Mouse (Mus musculus) activated CD4-positive, CD25-positive, alpha-beta regulatory T cell, adult 4 months (primary cell): ENCODE measurements around the gene Erich4. TPM values are rescaled to one million over a fixed set of nuclear protein-coding genes. Genes with fewer than 3 reads are reported as not detected.

ENCODE experiments used
- ATAC-seq: one replicate; pipeline ENCODE4 v1.8.0; 2017
- polyA plus RNA-seq, 2 experiments: library from polyadenylated mRNA; unstranded; fragments of 100-300 nt; shearing (Covaris generic); gene quantifications; one replicate each; pipeline ENCODE4 v1.2.1; 2017

Erich4 gene
- not detected for polyA plus RNA-seq

DNA sequence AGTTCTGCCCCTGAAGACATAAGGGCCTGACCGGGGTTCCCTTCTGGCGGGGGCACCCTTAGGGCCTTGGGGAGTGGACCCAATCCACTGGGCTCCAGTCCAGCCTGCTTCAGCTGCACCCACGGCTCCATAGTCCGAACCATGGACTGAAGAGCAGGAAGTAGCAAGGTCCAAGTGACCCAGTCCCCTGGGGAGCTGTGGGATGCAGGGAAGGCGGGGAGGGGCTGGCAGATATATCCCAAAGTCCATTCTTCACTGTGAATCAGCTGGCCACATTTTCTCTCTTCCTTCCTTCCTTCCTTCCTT, at the start of gene Erich4:
Gene Erich4, minus strand, starts transcription at position 187 of the 306 bp plus-strand sequence.
- ATAC-seq = no peak

DNA sequence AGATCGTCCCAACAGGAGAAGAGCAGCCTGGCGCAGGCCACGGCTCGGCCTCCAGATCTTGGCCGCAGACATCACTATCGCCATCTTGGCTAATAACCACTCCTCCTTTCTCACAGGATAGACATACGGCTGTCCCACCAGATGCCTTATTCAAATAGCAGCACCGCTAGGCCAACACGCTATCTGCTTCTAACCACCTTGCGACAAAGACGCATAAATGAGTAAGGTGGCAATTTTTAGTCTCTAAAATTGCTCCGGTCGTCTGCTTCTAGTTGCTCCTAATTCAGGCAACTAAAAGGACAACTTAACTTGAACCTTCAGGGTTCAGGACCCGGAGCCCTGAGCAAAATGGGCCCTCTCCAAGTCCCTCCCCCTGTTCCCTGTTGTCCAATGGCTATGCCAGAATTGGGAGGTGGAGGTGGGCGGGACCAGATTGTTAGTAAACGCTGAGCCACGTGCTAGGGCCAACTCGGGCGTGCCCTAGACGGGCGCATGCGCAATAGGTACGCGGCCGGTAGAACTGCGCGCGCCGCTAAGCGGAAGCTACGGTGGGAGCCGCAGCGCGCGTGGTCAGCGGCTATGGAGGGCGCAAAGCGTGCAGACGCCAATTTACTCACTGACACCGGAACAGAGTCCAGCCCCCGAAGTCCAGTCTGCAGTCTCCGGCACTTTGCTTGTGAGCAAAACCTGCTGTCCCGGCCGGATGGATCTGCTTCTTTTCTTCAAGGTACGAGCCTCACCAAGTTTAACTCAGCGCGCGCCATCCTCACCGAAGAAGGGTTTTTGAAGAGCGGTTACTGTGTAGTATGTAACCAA, 43.2 kb upstream of the Erich4 start, which contains the start of the genes Bckdha and Exosc5:
Gene Bckdha, minus strand, starts transcription at position 325 of the 816 bp plus-strand sequence.
Gene Exosc5, plus strand, starts transcription at position 508 of the 816 bp plus-strand sequence.
- peak; percentile 99 for ATAC-seq

- no peak for ATAC-seq
Observed at GRCm38 (mm10) chr7:25657785-25658184, 42.1 kb upstream of the Erich4 start.

DNA sequence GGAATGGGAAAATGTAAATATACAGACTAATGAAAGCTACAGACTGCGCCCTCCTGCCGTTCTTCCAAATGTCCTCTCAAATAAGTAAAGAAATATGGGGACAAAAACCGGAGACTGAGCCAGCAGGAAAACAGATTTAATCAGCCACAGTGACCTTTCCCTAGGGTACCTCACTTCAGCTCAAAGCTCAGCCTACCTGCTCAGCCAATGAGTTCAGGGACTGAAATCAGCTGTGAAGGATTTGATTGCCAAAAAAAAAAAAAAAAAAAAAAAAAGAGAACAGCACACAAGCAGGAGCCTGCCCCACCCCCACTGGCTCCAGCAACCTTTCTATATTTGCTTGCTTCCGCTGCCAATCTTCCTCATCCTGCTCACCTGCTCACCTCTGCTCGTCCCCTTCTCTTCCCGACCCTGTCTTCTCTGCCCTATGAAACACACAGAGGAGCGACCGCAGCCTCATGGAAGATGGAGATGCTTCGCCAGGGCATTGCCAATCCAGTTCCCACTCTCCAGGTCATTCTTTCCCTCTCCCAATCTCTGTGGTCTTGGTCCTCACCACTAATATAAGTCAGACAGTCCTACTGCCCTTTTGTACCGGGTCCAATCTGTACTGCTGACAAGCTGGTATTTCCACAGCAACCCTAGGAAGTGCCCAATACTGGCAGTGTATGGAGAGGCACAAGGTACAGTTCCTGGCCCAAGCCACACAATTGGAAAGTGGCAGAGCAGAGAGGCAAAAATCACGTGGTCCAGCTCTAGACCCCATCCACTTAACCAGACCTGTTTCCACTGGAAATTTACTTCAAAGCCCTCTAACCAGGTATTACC, 40.1 kb upstream of the Erich4 start:
- no peak for ATAC-seq

DNA sequence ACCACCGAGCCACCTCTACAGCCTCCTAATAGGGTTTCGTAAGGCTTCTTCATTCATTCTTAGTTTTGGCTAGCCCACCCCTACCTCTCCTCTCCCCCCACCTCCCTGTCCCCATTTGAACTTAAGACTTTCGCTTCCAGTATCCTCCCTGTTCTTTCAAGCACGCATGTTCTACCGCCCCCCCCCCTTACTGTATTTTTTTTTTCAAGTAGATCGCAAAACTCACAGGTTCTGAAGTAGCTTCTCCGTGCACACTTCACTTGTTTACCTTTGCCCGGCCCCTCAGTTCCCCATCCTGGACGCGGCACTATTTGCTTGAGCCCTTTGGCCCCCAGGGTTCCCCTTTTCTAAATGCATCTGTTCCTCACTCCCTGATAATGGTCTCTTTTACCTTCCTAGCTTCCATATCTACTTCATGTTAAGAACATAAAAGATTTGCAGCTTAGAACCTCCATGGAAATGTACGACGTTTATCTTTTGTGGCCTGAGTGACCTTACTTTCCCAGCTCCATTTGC, 36.6 kb upstream of the Erich4 start:
- ATAC-seq = no peak

DNA sequence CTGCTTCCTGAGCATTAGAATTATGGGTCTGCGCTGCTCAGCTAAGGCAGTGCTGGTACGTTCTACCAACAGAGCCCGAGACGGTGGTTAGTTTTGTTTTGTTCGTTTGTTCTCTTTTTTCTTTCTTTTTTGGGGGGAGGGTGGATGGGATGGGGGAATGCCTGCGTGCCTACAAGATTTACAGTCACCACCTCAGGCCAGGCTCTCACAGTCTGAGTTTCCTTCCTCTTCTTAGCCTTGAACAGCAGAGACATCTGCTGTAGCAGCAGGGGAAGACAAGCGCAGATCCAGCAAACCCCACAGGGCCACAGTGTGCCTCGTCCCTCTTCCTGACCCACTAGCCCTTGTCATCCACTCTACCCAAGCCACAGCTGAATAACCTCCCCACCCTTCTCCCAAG, 35.6 kb upstream of the Erich4 start:
- no peak for ATAC-seq

DNA sequence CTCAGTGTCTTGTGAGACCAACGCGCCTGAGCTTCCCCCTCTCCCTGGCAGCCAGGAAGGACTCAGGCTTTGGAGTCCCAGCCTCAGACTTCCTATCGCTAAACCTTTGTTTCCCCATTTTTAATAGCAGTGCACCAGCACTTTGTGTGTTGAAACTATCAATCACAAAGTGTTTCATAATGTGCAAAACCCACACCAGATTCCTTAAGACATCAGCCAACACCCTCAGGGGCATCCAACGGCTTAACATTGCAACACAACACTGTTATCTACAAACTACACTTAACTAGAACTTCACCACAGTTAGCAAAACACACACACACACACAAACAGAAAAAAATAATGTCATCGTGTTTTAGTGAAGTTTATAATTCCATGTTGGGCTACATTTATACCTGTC, 34.1 kb upstream of the Erich4 start:
- no peak for ATAC-seq

- ATAC-seq = peak; percentile 54
Observed at GRCm38 (mm10) chr7:25647574-25648123, 32.0 kb upstream of the Erich4 start.

DNA sequence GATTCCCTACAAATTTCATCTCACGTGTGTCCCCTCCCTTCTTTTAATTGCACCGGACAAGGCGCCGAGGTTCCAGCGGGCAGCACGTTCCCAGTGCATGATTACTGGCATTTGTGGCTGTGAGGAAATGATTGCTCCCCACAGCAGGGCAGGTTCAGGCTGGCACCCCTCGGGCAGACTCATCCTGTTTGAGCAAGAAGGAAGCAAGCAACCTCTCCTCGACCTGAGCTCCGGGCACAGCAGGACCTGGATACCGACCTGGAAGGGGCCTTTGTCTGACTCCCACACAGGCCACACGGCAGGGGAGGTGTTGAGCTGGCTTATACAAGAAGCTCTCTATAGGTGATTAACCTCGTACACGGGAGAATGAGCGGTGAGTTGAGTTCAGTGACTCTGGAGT, 29.4 kb upstream of the Erich4 start:
- no peak for ATAC-seq

GRCm38 (mm10) chr7:25644631-25645030, 28.9 kb upstream of the Erich4 start:
- no peak for ATAC-seq

DNA sequence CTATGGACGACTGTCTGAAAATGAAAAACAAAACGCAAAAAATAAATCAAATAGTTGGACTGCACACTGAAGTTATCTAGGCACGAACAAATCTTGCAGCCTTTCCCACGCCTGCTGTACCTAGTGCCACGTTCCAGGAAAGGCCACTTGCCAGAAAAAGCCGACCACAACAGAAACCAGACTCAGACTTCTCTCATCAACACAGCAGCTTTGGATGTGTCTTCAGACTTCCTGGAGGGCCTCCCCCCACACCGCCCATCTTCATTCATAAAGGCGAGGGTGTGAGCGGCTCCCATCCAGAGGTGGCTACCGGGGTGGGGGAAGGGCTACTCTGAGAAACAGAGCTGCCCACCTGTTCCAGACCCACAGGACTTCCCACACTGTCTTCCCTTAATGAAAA, 28.4 kb upstream of the Erich4 start:
- no peak for ATAC-seq

GRCm38 (mm10) chr7:25639754-25640153, 24.1 kb upstream of the Erich4 start:
- no peak for ATAC-seq

GRCm38 (mm10) chr7:25637099-25637498, 21.4 kb upstream of the Erich4 start:
- ATAC-seq = no peak

- ATAC-seq = no peak
Observed at GRCm38 (mm10) chr7:25636373-25636772, 20.7 kb upstream of the Erich4 start.

GRCm38 (mm10) chr7:25632679-25633078, 17.0 kb upstream of the Erich4 start:
- no peak for ATAC-seq

DNA sequence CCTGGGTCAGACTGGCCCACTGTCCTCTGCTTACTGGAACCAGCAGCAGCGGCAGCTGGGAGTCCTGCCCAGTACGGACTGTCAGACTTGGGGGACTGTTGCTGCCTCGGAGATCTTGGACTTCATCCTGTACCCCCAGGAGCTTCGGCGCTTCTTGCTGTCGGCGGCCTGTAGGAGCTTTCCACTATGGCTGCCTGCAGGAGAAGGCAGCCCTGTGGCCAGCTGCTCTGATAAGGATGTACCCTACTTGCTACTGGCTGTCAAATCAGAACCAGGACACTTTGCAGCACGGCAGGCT, 12.6 kb upstream of the Erich4 start:
- no peak for ATAC-seq

GRCm38 (mm10) chr7:25627431-25628322, 12.0 kb upstream of the Erich4 start:
- no peak for ATAC-seq

DNA sequence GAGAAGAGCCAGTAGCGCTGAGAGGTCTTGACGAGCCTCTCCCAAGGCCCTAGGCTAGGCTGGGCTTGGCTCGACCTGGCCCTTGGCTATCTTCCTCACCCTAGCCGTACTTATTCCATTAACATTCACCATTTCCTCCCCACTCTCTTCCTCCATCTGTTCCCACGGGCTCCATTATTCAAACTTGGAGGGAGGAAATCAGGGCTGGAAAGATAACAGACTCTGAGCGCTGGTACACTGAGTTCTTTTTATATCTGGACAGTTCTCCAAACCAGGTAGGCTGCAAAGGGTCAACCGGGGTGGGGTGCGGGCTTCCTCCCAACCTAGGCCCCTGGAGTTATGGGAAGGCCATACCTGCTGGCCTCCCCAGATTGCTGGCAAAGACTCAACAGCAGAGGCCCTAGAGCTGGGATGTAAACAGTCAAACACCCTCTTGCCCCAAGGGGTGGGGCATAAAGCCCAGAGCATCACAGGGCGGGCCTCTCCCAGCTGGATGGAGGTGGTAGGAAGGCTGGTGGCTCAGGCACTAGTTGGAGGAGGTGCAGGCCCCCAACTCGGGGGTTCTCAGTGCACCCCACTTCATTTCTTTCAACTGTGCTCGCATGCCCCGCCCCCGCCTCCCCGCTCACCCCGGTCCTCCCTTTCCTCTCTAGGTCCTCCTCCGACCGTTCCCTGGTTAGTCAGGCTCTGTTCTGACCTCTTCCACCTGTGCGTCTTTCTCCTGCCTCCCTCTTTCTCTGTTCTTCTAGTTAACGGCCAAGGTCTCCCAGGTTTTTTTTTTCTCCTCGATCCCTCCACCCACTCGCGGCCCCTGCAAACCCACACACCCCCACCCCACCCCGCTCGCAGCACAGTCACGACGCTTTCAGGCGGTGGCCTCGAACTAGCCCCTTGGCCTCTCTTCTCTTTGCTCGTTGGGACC, 11.1 kb upstream of the Erich4 start, which contains the start of gene B3gnt8:
Gene B3gnt8, plus strand, starts transcription at position 146 of the 922 bp plus-strand sequence.
- ATAC-seq = no peak

DNA sequence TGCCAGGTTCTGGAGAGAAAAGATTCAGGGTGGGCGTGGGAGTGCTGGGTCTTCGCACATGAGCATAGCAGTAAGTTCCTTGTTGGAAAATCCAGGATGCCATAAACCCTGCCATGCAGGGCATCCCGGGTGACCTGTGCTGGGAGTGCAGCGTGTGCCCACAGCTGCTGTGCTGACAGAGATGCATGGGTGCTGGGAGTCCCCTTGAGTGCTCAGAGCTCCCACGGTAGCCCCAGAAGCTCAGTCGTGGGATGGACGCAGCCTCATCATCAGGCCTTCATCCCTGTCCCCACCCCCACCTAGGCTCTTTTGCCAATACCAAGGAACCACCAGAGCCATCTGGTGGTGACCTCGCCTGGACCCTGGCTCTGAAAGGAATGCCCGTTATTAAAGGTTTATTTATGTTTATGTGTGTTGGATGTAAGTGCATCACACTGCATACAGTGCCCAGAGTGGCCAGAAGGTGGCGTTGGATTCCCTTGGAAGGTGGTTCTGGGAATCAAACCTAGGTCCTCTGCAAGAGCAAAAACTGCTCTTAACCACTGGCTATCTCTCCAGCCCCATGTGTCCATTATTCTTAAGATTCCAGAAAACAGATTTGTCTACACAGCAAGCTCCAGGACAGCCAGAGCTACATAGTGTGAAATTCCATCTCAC, 10.0 kb upstream of the Erich4 start:
- ATAC-seq = no peak

- no peak for ATAC-seq
Observed at GRCm38 (mm10) chr7:25624851-25625250, 9.2 kb upstream of the Erich4 start.
